Mouse (Mus musculus) olfactory bulb, adult 2 months (tissue): ENCODE measurements around the gene Btaf1.
"Not testable (repeated sequence)": the region's sequence is repeated elsewhere in the genome, so short reads cannot be mapped to it uniquely, and the experiment has no call there.

Experiments
- CTCF ChIP-seq: fragments of 200-500 bp; IDR thresholded peaks from 2 replicates; pipeline ENCODE4 v1.5.1; 2012; ENCODE audit warnings: low read depth, mild to moderate bottlenecking, low read length, moderate library complexity; ENCODE audit not compliant: insufficient read depth
- POLR2A ChIP-seq: fragments of 200-500 bp; IDR thresholded peaks from 2 replicates; pipeline ENCODE4 v1.6.1; 2012; ENCODE audit warnings: mild to moderate bottlenecking, low read depth, low read length, moderate library complexity; ENCODE audit not compliant: insufficient read depth

- not testable (repeated sequence) for TF ChIP-seq CTCF, POLR2A
Observed at GRCm38 (mm10) chr19:36962544-36963260, 36.8 kb downstream of the Btaf1 start.
